Mouse (Mus musculus) brain, embryonic 14.5 days (tissue): ENCODE measurements at regions not wholly inside any gene's neighbourhood (a gene's known extent, or its start where the extent isn't known, plus 50 kb on each side); places are given as distances from the start of the nearest gene placed in this dataset.

Experiments used
- CTCF ChIP-seq: fragments of 200-500 bp; IDR thresholded peaks from 2 replicates; pipeline ENCODE4 v1.5.1; 2012; ENCODE audit warnings: inconsistent platforms, mild to moderate bottlenecking, moderate library complexity, borderline replicate concordance; ENCODE audit not compliant: insufficient read depth, insufficient read length; ENCODE audit errors: extremely low read depth
- POLR2A ChIP-seq: fragments of 200-500 bp; IDR thresholded peaks from 2 replicates; pipeline ENCODE4 v1.6.1; 2012; ENCODE audit warnings: mild to moderate bottlenecking, inconsistent platforms, borderline replicate concordance; ENCODE audit not compliant: poor library complexity, insufficient read depth, insufficient read length, severe bottlenecking; ENCODE audit errors: extremely low read depth

DNA sequence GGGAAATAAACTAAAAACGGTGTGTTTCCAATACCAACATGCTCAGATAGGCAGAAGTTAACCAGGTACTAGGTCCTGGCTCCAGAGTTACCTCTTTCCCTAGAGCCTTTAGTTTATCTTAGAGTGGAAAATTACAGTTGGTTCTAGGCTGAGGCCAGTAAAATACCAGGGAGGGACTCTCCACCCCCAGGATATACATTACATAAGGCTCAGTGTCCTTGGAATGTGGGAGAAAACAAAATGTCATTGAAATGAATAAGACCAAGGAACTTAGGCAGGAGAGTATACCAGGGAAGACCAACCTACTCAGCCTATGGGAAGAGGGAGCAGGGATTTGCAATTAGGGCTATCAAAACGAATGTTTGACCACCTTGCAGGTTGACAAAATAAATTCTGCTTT lies 139.4 kb downstream of the Akr1d1 start:
- TF ChIP-seq POLR2A (no peak), CTCF (no peak)
